Mouse (Mus musculus) frontal cortex, adult (tissue): ENCODE results near the gene Iars2.
"Not testable (repeated sequence)": the region's sequence is repeated elsewhere in the genome, so short reads cannot be mapped to it uniquely, and the experiment has no call there.

Source experiments
- ATAC-seq: cut with Nextera tagmentation; 2 replicates; pipeline ENCODE4 v1.9.2; 2017; ENCODE audit warnings: mild to moderate bottlenecking, moderate library complexity, mixed read lengths; ENCODE audit not compliant: low TSS enrichment

Iars2 gene

GRCm38 (mm10) chr1:185331983-185332430, 2.8 kb upstream of the Iars2 start, which contains the start of gene Bpnt1:
TSS of gene Bpnt1 (plus strand) at chr1:185332149.
- ATAC-seq = peak; percentile 87

- no peak for ATAC-seq
Measured at GRCm38 (mm10) chr1:185331364-185331763, 2.2 kb upstream of the Iars2 start.

GRCm38 (mm10) chr1:185329851-185330250, 655 bp upstream of the Iars2 start:
- ATAC-seq = no peak

- not testable (repeated sequence) for ATAC-seq
Measured at GRCm38 (mm10) chr1:185327754-185328345, 1.3 kb downstream of the Iars2 start.

GRCm38 (mm10) chr1:185315846-185316568, 13.2 kb downstream of the Iars2 start:
- ATAC-seq = peak; percentile 85

GRCm38 (mm10) chr1:185314546-185314945, 14.7 kb downstream of the Iars2 start:
- no peak for ATAC-seq

- no peak for ATAC-seq
Measured at GRCm38 (mm10) chr1:185311949-185312348, 17.2 kb downstream of the Iars2 start.

DNA sequence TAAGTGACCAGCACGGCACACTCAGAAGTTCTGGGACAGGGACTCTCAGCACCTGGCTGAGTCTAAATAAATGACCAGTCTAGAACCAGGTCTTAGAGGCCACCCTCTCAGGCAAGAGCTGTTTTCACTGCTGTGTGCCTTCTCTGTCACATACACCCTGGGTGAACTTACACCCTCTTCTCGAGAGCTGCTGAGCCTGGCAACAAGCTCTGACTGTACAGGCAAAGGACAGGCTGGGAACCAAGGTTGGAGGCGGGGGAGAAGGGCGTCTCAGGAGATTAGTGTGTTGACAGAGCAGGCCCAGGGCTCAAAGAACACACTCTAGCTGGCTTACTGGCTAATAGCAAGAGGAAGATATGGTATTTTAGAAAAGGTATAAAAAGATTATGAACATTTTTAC, 20.3 kb downstream of the Iars2 start:
- no peak for ATAC-seq

GRCm38 (mm10) chr1:185308334-185308733, 20.9 kb downstream of the Iars2 start:
- no peak for ATAC-seq

DNA sequence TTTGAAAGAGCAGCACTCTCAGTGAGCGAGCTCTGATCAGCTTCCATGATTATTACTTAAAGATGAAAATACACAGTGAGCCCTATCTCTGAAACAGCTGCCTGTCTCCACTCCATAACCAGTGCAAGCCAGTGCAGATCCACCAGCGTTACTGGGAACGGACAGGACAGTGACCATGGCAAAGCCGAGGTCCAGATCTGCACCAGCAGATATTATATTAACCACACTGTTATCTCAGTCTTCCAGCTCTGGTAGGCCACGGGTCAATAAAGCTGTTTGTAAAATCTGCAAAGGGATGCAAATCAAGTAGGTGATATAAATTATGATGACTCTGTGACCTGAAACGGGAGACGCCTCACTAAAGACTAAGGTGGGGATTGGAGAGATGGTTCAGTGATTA, 21.6 kb downstream of the Iars2 start:
- no peak for ATAC-seq

- no peak for ATAC-seq
Measured at GRCm38 (mm10) chr1:185306836-185307235, 22.4 kb downstream of the Iars2 start.

- no peak for ATAC-seq
Measured at GRCm38 (mm10) chr1:185302816-185303215, 26.4 kb downstream of the Iars2 start.

DNA sequence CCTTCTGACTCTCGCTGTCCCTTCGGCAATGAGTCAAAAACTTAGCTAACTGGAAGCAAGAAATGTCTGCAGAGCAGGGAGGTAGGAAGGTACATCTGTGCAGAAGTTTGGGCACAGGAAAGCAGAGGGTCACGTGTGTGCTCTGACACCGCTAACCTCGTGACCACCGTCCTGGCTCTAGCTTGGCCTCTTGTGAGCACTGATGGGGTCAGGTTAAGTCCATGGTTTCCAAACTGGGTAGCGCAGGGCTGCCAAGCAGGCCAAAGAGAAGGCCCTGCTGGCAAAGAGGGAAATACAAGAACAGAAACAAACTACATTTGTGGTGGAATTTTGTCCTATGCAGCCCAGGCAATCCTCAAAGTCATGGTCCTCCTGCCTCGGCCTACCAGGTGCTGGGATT, 30.7 kb downstream of the Iars2 start:
- no peak for ATAC-seq

GRCm38 (mm10) chr1:185296850-185297249, 32.3 kb downstream of the Iars2 start:
- ATAC-seq = no peak

GRCm38 (mm10) chr1:185292646-185293360, 36.4 kb downstream of the Iars2 start:
- no peak for ATAC-seq

DNA sequence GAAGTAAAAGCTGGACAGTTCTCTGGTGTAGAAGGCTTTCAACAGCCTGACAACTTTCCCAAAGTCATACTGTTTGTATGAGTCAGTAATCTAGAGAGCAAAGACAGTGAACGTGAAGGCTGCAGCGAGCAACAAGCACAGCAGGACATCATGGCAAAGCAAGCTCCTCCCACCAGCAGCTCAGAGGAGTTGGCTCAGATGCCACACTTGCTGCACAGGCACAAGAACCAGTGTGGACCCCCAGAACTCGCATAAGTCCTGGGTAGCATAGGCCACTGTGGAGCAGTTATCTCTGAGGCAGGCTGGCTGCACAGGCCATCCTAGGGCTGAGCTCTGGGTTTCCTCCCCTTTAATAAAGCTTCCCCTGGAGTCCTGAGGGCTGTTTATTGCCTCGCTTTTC, 37.9 kb downstream of the Iars2 start:
- ATAC-seq = no peak

DNA sequence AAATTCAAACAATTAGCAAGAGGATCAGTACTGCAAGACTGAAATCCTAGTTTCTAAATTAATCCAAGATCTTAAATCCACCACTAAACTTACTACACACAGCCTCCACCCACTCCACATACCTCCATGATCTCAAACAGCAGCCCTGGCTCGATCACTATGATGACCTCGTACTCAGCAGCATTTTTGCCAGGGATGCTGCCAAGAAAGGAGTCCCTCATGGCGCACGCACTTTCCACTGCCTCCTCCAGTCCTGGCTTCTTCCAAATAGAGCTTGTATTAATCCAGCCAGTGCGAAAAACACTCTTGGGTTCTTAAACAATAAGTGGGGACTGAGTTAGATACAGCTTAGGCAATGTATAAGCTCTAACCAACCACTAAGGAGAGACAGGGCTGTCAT, 40.0 kb downstream of the Iars2 start:
- ATAC-seq = peak; percentile 28; the same call in 1 of the 2 replicates

- ATAC-seq = peak; percentile 58
Measured at GRCm38 (mm10) chr1:185287066-185287465, 42.1 kb downstream of the Iars2 start.

- no peak for ATAC-seq
Measured at GRCm38 (mm10) chr1:185285171-185285570, 44.0 kb downstream of the Iars2 start.

DNA sequence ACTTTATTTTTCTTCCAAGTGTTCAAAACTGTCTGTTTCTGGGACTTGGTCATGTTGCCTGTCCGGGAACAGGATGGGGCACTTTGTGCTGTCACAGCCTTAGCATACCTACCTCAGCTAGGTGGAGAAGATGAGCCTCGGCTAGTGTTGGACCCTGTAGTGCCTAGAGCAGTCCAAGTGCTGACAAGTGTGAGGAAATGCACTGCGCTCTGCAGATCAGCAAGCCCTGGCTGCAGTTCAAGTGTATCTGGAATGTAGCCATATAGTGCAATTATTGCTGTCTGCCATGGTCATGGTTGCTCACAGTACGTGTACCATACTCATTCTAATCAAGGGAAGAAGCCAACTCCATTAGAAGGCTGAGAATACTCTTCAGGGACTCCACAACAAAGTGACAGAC, 44.5 kb downstream of the Iars2 start:
- 0 out of 2 replicates have a peak, but pooled peaks have one; percentile 7 for ATAC-seq

DNA sequence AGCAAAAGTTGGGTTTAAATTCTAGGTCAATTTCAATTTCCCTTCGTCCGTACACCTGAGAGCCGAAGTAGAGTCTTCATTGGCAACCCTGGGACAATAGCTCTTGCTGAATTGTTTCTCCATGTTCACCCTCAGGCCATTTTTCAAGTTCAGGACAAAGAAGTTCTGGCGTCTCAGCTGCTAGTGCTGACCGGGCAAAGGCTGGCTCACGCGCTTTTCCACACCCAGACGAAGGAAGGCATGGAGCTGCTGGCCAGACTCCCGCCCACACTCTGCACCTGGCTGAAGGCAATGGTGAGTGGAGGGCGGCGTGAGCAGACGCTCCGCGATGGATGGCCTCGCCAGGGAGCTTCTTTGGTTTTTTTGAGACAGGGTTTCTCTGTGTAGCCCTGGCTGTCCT, 45.9 kb downstream of the Iars2 start:
- ATAC-seq = no peak

GRCm38 (mm10) chr1:185282846-185283245, 46.4 kb downstream of the Iars2 start:
- ATAC-seq = no peak

DNA sequence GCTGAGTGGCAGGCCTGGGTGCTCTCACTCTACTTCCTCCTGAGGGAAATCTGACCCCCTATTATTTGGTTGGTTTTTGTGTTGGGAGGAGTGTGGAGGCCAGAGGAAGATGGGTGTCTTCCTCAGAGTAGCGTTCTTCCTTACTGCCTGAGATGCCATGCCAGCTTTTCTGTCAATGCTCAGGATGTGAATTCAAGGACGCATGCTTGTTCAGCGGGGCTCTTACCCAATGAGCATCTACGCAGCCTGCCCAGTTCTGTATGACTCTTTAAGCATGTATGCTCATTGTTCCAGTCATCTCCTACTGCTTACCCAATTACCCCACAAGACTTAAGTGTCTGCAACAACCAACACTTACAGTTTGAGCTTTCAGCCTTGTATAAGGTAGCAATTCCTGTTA, 48.6 kb downstream of the Iars2 start:
- ATAC-seq = no peak
